Mouse (Mus musculus) T-helper 1 cell (primary cell): ENCODE measurements around the gene Arntl.

ENCODE experiments used
- in situ Hi-C: fragments of 300-600 bp; cut with MboI, MseI; formaldehyde crosslinking; loops from one replicate; pipeline ENCODE4 v1.15.1; 2025; ENCODE audit warnings: high pct_unique_total_duplicates

Arntl gene

DNA sequence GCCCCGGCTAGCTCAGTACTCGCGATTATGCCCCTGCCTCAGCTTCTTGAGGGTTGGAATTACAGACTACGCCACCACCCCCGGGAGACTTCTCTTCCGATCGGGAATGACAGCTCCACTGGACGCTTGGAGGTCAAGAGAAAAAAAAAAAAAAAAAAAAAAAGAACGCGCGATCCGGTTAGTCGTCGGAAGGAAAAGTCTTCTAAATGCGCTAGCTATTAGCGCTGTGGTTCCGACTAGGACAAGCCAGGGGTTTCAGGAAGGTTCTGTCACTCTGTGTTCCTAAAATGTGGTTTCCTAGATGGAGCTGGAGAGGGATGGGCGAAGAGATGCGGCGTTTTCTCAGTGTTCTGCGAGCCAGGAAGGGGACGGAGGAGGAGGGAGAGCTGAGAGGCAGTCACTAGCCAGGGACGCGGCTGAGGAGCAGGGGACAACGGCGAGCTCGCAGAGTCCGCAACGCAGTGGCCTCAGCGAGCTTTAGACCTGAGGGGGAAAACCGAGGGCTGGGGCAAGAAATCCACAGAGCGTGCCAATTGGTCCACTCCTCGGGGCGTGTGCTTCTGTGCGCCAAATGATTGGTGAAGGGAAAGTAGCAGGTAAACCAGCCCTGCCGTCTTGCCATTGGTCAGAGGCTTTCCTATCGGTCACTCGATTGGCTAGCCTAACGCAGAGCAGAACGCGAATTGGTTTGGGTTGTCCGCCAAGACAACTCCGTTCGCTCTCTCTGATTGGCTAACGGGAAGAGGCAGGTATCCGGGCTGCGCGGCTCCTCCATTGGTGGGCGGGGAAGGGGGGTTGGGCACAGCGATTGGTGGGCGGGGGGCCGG, at the start of gene Arntl:
TSS of gene Arntl (plus strand) at position 822 of the 827 bp plus-strand sequence.
- in situ Hi-C loops: no loop called here

DNA sequence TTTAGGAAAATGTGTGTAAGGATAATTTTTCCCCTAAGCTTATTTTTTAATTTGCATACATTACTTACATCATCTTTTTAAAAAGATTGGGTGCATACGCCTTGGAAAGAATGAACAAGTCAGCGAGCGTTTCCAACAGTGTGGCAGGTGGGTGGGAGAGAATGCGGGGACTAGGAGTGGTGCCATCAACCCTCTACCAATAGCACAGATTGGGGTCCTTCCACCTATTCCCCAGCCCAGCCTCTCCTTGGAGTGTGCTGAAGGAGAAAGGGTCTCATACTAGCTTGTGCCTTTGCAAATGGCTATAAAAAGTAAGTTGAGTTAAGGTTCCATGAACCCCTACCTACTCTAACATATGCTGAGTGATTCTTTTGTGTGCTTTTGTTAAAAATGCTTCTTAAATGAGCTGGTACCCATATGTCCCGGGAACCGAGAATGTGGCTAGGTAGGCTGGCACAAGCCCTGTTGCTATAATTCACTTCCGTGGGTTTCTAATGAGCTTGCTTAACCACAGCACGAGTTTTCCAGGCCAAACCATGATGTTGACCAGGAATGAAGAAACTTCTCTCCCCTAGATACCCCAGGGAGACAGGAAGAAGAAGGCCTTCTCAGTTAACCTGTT, 46.1 kb upstream of the Arntl start:
- in situ Hi-C loops: no loop called here

DNA sequence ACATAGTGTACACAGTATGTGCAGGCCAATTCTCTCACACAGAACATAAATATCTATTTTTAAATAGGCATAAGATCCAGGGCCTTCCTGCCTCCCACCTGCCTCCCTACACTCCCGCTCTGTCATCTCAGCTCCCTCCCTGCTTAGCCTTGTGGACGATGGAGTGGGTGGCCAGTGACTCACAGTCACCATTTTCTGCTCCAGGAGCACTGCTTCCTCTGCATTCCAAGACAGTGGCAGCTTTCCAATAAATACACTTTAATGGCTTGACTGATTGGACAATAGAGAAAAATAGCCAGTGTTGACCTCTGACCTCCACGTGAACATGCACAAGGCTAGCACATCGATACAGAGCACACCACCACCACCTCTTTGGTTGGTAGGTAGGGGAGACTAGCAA, 42.5 kb upstream of the Arntl start:
- in situ Hi-C loops: no loop called here

DNA sequence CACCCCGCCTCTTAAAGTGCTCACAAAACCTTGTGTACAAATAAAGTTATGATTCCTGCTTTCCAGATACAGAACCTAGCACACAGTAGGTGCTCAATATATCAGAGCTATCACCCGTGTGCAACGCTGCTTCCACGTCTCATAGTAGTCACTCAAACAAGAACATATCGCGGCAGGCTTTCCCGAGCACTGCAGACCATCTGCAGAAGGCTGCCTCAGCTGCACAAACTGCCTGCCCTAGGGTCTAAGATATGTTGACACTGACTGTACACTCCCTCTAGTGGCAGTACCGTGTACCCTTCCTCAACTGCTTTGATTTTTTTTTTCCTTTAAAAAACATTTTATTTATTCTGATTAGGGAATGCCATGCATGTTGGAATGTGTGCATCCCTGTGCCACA, 40.2 kb upstream of the Arntl start:
- in situ Hi-C loops: no loop called here

DNA sequence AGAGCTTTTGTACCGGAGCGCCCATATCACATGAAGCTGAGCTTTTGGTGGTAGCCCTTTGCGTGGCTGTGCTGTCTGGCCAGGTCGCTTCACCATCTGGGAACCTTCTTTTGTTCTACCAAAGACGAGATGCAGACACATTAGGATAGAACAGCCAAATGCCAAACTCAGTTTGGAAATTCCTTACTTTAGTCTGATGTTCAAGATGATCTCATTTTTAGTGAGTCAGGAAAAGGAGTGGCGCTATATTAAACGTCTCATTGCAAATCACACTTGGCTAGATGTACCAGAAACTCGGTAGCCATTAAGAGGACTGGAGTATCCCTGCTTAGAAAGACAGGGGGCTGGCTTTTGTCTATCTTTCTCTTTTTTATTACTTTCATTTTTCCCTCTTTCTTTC, 38.7 kb upstream of the Arntl start:
- in situ Hi-C loops: no loop called here

DNA sequence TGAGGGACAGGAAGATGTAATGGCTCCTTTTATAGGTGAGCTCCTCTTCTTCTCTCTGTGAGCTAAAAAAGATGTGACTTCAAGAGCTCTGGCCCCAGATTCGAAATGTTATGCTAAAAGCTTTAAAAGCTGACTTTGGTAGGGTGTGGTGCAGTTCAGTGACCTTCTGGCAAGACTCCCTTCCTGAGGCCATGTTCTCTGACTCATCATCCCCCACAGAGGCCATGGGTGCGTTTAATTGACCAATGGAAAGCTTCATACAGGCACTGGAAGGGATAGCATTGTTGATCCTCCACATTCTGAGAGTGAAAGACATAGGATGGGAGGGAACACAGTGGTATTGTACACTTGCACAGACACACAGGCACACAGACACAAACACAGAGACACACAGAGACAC, 34.8 kb upstream of the Arntl start:
- in situ Hi-C loops: no loop called here

DNA sequence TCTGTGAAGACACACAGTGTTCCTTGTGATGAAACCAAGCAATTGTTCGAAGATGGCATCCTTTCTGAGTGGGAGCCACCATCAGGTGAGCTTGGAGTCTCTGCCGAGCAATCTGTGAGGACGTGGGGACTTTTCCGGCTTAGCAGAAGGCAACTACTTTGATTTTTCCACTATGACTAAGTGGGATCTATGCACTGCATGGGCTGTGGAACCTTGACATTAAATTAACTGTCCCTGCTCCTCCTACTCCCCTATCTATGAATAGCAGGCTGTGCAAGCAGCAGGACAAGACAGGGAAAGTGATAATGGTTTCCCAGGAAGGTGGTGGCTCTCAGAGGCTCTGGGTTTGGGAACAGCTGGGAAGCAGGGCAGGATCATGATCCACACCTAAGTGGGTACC, 31.8 kb upstream of the Arntl start:
- in situ Hi-C loops: no loop called here

DNA sequence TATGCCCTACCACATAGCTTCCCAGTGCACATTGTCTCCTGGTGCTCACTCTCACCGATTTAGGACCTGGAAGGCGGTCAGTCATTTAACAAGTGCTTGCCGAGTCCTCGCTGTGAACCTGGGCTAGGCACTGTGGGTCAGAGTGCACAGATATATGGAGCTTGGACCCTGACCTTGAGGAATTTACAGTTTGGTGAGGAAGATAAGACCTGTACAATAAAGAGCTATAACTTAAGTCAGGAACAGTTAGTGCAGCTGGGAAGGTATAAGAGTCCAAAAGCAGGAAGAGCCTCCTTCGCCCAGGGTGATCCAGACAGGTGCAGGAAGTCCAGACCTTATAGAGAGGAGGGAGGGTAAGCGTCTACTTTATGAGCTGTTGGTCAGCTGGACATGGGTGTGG, 29.2 kb upstream of the Arntl start:
- in situ Hi-C loops: no loop called here

DNA sequence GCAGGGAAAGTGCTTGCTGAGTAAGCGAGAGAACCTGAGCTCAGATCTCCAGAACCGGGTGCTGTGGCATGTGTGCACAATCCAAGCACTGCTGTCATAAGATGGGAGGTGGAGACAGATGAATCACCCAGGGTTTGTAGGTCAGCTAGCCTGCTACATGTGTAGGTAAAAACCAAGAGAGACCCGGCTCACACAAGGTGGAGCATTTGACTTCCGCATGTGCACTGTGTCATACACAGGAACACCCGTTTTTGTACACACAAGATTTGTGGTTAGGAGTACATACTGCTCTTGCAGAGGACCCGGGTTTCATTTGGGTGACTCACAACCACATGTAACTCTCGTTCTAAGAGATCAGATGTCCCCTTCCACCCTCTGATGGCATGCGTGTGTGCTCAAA, 23.5 kb upstream of the Arntl start:
- in situ Hi-C loops: no loop called here

DNA sequence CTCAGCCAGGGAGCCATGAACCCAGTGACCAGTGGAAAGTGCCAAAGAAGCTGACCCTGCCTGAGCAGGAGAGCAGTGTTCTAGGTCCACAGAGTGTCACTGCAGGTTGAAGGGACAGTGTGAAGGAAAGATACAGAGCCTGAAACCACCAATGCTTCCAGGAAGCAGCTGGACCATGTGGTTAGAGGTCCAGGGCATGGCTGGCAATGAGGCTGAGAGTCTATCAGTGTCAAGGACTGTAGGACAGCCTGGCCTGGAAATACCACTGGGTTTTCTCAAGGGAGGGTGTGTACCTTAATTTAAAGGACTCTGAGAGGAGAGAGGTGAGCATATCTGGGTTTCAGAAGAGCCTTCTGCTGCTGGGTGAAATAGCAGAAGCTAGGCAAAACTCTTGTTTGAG, 22.2 kb upstream of the Arntl start:
- in situ Hi-C loops: no loop called here

DNA sequence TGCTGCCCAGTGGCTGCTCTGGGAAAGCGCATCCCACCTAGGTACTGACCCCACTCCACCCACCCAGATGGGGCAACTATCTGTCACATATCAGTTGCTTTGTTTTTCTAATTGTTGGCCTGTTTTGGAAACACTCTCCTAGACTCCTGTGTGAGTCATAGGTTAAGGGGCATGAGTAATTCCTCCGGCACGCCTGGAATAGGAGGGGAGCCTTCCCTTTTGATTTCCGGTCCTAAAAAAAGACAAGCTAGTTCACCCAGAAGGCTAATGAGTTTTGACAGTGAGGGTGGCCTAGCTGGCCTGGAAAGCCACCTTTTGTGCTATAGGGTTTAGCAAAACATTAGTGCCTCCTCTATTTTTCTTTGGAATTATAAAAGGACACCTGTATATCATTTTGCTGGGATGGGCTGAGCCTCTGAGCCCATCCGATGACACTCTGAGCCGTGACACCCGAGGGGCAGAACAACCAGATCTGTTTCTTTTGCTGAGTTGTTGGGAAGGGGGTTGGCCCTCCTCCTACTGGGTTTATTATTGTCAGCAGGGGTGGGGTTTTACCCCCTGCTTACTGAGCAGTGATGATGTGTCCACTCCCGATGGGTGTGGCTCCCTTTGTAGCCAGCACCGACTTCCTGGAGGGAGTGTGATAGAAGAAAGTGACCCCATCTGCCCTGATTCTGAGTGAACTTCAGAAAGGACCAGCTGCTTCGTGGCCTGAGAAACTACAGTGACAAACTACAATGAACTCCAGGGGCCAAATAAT, 21.0 kb upstream of the Arntl start:
- in situ Hi-C loops: no loop called here

DNA sequence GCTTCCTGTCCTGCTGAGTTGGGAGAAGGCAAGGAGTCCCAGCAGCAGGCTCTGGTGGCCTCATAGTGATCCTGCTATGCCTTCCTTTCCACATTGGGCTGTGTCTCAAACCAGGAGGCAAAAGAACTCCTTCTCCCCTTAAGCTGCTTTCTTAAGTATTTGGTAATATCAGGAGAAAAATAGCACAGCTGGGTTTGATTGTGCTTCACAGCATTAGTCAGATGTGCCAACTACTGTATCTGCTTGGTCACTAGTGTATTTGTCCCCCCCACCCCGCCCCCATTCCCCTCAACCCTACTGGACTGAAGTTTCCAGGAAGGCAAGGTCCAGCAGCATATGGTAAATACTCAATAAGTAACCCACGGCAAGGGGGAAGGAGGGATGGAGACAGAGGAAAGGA, 19.2 kb upstream of the Arntl start:
- in situ Hi-C loops: no loop called here

DNA sequence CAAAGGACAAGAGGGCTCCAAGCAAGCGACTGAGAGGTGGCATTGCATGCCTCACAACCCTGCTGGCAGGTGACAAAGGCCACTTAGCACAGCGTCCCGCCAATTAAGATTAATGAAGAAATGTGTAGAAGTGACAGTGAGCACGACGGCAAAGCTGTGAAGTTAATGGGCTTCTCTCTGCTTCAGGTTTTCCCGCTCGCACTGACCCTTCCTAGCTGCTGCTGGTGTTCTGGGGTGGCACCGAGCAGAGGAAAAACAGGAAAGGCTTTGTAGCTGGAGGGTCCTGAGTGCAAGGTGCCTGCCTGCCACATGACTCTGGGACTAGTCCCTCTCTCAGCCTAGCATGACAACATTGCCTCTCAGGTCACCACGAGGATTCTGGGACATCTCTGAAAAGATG, 18.7 kb upstream of the Arntl start:
- in situ Hi-C loops: no loop called here

DNA sequence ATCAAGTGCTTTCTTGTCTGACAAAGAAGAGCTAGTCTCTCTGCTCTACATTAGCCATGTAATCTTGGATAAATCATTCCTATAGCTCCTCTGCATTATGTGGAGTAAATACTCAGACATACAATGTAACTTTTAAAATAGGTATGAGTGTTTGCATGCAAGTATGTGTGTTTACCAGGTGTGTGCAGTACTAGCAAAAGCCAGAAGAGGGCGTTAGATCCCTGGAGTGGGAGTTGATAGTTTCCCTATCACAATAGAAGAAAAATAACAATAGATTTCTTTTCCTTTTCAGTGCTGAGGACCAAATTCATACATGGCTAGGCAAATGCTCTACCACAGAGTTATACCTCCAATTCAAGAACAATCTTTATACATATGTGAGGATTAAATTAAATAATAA, 15.5 kb upstream of the Arntl start:
- in situ Hi-C loops: no loop called here

DNA sequence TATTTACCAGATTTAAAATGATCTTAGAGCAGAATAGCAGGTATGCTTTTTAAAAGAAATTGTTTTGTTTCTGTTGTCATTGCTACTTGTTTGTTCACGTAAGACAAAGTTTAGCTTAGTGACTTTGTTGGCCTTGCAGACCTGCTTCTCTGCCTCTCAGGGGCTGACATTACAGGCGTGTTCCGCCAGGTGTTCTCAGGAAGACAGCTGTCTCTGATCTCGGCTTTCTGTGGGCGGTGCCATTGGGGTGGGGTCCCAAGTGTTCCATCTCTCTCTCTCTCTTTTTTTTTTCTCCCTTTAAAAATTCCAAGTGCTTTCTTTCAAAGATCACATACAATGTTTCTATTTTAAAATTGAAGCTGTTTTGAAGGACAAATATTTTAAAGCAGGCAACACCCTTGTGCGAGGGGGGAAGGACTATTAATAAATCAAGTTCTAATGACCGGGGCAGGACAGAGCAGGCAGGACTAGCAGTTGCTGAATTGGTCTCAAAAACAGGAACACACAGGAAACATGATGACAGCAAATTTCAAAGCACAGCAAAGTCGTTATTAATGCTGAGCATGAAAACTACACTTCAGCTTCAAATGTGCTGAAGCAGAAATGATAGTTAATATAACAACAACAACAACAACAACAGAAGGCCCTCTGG, 14.4 kb upstream of the Arntl start:
- in situ Hi-C loops: no loop called here

DNA sequence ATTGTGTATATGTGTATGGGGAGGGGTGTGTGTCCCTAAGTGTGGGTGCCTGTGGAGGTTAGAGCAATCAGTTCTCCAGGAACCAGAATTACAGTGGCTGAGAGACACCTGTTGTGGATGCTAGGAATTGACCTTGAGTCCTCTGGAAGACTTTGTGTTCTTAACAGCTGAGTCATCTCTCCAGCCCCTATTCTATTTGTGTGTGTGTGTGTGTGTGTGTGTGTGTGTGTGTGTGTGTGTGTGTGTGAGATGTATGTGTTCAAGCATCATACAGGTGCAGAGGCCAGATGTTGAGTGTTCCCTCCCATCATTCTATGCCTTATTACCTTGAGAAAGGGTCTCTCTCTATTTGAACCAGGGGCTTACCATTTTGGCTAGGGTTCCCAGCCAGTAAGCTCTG, 13.4 kb upstream of the Arntl start:
- in situ Hi-C loops: no loop called here

DNA sequence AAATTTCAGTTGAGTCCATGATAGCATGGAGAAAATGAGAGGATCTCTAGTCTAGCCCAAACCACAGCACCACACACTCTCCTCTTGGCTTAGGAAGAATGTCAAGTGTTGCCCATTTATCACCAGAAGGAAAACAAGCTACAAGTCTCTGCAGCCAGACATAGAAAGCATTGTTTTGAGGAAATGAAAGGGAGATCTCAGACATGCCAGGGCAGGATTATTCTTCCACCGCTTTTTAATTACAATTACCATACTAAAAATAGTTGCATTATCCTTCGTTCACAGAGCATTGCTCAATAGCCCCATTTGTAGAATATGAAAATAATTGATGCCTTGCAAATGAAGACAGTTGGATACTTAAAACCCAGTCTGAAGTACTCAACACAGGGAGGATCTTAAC, 12.0 kb upstream of the Arntl start:
- in situ Hi-C loops: no loop called here

DNA sequence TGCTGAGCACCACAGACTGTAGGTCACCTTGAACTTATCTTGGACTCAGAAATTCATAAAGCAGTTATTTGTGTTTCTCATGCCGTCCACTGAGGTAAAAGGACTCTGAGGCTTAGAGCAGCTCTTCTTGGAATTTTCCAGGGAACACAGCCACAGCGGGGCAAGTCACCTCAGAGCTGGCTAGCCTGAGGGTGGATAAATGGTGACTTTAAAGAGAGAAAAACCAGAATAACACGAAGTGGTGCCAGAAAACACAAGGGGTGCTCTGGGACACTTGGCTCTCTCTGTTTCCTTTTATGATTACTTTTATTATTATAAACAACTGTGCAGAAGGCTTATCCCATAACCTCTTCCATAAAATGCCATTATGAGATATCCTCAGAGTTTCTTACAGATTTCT, 11.1 kb upstream of the Arntl start:
- in situ Hi-C loops: no loop called here

DNA sequence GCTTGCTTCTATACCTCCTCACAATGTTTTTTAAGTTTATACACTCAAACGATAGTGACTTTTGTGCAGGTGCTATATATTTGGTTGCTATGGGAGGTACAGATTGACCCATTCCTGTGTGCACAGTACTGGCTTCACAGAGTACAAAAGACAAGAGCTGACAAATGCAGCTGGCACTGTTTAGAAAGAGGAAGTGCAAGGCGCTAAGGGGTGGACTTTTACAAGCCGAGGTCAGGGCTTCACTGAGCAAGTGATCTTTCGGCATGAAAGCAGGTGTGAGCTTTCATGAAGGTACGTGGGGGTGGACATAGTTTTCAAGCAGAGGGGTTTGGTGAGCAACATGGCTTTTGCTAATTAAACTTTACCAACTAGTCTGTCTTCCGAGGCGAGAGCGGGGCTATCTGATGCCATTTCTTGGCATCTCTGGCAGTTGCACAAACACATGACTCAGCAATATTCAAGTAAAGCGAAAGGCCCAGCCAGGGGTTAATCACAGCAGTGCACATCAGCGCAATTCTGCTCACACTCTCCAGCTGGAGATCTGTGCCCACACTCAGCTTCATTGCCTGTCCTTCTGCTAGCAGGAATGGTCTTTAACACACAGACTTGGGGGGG, 10.0 kb upstream of the Arntl start:
- in situ Hi-C loops: no loop called here

DNA sequence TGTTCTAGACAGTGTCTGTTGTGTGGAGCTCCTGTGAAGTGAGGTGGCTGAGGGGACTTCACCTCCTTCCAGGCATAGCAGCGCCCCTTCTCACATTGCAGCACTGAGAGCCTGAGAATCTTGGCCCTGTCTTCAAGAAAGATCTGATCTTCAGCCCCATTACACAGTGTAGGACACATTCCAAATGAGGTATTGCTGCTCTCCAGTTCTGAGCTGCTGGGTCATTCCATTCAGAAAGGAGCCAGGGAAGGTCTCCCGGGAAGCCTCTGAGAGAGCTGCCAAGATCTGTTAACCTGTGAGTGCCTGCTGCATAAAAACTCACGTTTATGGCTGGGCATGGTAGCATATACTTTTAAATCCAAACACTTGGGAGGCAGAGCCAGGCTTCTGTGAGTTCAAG, 5.7 kb upstream of the Arntl start:
- in situ Hi-C loops: no loop called here

DNA sequence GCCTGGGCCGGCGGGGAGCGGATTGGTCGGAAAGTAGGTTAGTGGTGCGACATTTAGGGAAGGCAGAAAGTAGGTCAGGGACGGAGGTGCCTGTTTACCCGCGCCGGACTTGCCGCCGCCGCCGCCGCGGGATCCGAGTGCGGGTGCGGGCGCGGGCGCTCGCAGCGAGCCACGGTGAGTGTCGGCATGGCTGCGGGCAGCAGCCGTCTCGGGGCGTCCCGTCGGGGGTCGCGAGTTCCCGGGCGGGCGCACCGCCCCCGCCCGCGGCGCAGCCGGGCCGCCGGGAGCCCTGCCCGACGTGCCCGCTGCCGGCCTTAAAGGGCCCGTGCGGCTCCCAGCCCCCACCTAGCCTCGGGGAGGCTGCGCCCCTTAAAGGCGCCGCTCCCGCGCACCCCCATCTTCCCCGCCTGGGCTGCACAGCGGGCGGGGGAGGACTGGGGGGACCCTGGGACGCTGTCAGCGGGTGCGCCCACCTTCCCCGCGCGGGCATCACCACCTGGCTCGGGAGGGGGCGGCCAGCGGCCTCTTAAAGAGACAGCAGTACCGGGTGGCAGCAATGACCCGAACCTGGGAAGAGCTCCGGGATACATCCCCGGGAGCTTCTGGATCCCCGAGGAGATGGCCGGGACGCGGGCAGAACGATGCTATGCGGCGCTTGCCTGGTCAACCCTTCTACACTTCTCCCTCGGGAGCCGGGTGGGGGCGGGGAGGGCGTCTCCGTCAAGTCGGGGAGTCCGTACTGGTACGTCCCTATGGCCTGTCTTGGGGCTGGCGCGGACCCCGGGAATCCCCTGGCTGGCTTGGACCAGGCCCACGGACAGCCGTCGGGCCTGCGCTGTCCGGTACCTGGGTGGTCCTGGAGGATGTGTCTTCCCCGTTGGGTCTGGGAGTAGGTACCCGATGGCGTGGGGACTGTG, 464 bp downstream of the Arntl start:
- in situ Hi-C loops: no loop called here
